Mouse (Mus musculus) stomach, embryonic 15.5 days (tissue): ENCODE measurements around the gene Tppp3. TPM values are rescaled to one million over a fixed set of nuclear protein-coding genes. Genes with fewer than 3 reads are reported as not detected.

Experiments used
- ATAC-seq: fragments of 200-750 bp; cut with Nextera tagmentation; 2 replicates; pipeline ENCODE4 v1.8.0; 2017; ENCODE audit warnings: low read depth, moderate number of reproducible peaks, moderate TSS enrichment; ENCODE audit not compliant: insufficient read depth, low FRiP score
- H3K27ac ChIP-seq: fragments of 300-500 bp; sonication (generic); 2 replicates; pipeline ENCODE4 v1.5.1; 2015; ENCODE audit warnings: mild to moderate bottlenecking, inconsistent platforms
- H3K27me3 ChIP-seq: fragments of 300-500 bp; sonication (generic); replicated peaks from 2 replicates; pipeline ENCODE4 v1.6.1; 2015; ENCODE audit warnings: inconsistent platforms
- H3K36me3 ChIP-seq: fragments of 300-500 bp; sonication (generic); 2 replicates; pipeline ENCODE4 v1.6.1; 2015; ENCODE audit warnings: inconsistent platforms
- H3K4me1 ChIP-seq: fragments of 300-500 bp; sonication (generic); 2 replicates; pipeline ENCODE4 v1.6.1; 2015; ENCODE audit warnings: inconsistent platforms
- H3K4me2 ChIP-seq: fragments of 300-500 bp; sonication (generic); 2 replicates; pipeline ENCODE4 v1.6.1; 2015; ENCODE audit warnings: mild to moderate bottlenecking, inconsistent platforms
- H3K4me3 ChIP-seq: fragments of 300-500 bp; sonication (generic); replicated peaks from 2 replicates; pipeline ENCODE4 v1.5.1; 2015; ENCODE audit warnings: inconsistent platforms
- H3K9ac ChIP-seq: fragments of 300-500 bp; sonication (generic); 2 replicates; pipeline ENCODE4 v1.6.1; 2015; ENCODE audit warnings: inconsistent platforms
- H3K9me3 ChIP-seq: fragments of 300-500 bp; sonication (generic); 2 replicates; pipeline ENCODE4 v1.6.1; 2016; ENCODE audit warnings: inconsistent platforms
- WGBS: fragments of 180-500 bp; shearing (Covaris S2); methylation state at CpG from one replicate; pipeline ENCODE4 v1.1.7; 2015; 5-methylcytosine and 5-hydroxymethylcytosine counted together
- polyA plus RNA-seq: library from polyadenylated mRNA; unstranded; fragments of >200 nt; fragmentation: Nextera tagmentation; extraction: Ambion mirVana; gene quantifications from 2 replicates; pipeline ENCODE4 v1.2.1, GENCODE M21; 2015

The Tppp3 gene
- polyA plus RNA-seq, 1 experiment from 2014 or later, result 45.5 TPM

DNA sequence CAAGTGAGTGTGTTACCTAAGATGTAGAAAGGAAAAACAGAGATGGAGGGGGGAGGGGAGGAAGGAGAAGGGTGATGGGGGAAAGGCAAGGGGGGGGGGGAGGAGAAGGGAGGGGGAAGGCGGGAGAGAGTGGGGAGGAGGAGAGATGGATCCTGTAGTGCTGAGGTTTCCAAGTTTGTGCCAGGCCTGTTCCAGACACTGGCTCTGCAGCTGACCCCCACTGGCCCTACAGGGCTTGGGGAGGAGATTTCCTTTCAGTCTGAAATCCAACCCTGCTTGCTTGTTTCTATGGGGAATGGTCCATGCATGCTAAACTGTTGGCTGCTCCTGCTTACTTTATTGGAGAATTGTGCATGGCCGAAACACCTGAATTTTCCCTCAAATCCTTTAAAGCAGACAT, 37.4 kb upstream of the Tppp3 start:
- H3K9ac ChIP-seq, result no peak overlapping the region
- no peak overlapping the region for H3K27ac ChIP-seq

GRCm38 (mm10) chr8:105506977-105507376, 35.7 kb upstream of the Tppp3 start:
- H3K9ac ChIP-seq, result no peak overlapping the region
- H3K4me2 ChIP-seq, result no peak overlapping the region
- 70% methylated on average over 6 of the region's 6 CpGs for WGBS

More for the DNA sequence above, 37.4 kb upstream of the Tppp3 start:
- ATAC-seq, result no peak
- H3K4me2 ChIP-seq, result no peak overlapping the region
- H3K9me3 ChIP-seq, result no peaks in the 10 kb centered on the region
- WGBS, result 49% methylated on average over 2 of the region's 2 CpGs
- 0 out of 2 replicates have a peak, but pooled peaks cover 6% of the 10 kb centered on the region for H3K4me1 ChIP-seq
- no peaks in the 10 kb centered on the region for H3K27me3 ChIP-seq
- no peak overlapping the region for H3K4me3 ChIP-seq
- H3K36me3 ChIP-seq, result no peaks in the 10 kb centered on the region

DNA sequence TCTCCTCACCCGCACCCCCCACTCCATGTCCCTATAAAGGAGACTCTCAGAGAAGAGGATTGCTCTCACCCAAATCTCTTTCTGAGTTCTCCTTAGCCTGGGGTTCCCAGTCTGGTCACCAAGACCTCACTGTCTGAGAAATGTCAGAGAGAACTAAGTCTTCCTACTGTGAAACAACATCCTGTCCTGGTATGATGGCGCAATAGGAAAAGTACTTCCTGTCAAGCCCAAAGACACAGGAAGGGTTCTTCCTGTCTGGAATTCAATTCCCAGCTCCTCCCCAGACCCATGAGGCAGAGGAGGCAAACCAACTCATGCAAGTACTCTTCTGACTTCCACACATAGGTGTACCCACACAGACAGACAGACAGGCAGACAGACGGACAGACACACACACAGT, 33.3 kb upstream of the Tppp3 start:
- H3K27ac ChIP-seq, result no peak overlapping the region
- 77% methylated on average over 3 of the region's 3 CpGs for WGBS

More at GRCm38 (mm10) chr8:105506977-105507376, 35.7 kb upstream of the Tppp3 start:
- H3K27ac ChIP-seq, result no peak overlapping the region
- H3K27me3 ChIP-seq, result no peaks in the 10 kb centered on the region
- H3K36me3 ChIP-seq, result no peaks in the 10 kb centered on the region
- no peaks in the 10 kb centered on the region for H3K9me3 ChIP-seq
- no peak for ATAC-seq
- H3K4me1 ChIP-seq, result 0 out of 2 replicates have a peak, but pooled peaks cover 6% of the 10 kb centered on the region
- no peak overlapping the region for H3K4me3 ChIP-seq

DNA sequence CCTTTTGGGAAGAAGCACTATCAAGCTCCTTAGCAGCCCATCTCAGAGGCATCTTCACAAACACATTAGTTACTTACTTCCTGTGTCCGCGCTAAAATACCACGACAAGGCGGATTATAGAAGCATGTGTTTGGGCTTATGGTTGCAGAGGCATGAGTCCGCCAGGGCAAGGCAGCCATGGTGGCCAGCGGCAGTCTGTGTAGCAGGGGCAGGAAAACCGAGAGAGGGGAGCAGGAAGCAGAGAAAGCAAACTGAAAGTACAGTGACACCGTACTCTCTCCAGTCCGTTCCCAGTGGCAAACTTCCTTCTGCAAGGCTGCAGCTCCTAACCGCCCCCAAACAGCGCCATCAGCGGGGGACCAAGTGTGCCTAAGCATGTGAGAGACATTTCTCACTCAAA, 28.5 kb upstream of the Tppp3 start:
- no peak overlapping the region for H3K27ac ChIP-seq
- H3K27me3 ChIP-seq, result no peaks in the 10 kb centered on the region
- no peak overlapping the region for H3K4me2 ChIP-seq
- no peaks in the 10 kb centered on the region for H3K9me3 ChIP-seq
- no peak for ATAC-seq
- no peak overlapping the region for H3K9ac ChIP-seq
- H3K36me3 ChIP-seq, result no peaks in the 10 kb centered on the region
- 0 out of 2 replicates have a peak overlapping the region, but pooled peaks have one; percentile 2 for H3K4me3 ChIP-seq
- WGBS, result 61% methylated on average over 12 of the region's 12 CpGs
- H3K4me1 ChIP-seq, result 0 out of 2 replicates have a peak, but pooled peaks cover 9% of the 10 kb centered on the region

More for the DNA sequence above, 33.3 kb upstream of the Tppp3 start:
- Histone ChIP-seq H3K9me3 (no peaks in the 10 kb centered on the region), H3K4me2 (no peak overlapping the region), H3K4me3 (no peak overlapping the region), H3K4me1 (0 out of 2 replicates have a peak, but pooled peaks cover 2% of the 10 kb centered on the region), H3K36me3 (no peaks in the 10 kb centered on the region), H3K27me3 (no peaks in the 10 kb centered on the region), H3K9ac (no peak overlapping the region)
- no peak for ATAC-seq

DNA sequence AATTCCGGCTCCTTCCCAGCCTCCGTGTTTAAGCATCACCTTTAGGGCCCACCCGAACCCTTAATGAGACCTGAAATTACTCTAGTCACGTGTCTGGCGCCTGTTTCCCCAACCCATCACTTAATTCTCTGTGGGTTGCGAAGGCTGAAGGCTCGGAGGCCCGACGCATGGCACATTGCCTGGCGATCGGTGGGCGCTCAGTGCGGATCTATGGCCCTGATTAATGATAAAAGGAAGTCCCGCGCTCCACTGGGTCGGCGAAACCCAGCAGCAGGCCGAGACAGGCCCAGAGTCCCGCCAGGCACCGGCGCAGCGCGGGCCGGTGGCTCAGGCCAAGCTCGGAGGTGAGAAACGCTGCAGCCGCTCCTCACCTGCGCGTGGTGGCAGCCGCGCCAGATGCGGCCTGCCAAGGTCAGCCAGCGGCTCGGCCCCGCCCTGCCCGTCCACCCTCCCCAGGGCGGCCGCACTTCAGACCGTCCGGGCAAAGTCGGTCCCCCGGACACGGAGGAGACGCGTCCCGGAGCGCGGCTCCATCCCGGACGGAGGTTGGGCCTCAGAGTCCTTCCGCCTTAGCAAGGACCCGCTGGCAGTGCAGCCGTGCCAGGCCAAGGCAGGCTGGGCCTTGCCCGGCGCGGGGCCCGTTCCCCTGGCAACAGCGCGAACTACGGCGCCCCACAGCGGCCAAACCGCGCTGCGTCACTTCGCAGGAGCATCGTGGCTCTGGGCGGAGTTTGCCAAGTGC, 25.3 kb upstream of the Tppp3 start, which contains the start of gene Zdhhc1:
Gene Zdhhc1, minus strand, starts transcription at position 464 of the 742 bp plus-strand sequence.
- Histone ChIP-seq H3K4me2 (peak within 1 kb of the TSS; percentile 90), H3K4me3 (peak within 1 kb of the TSS; percentile 85), H3K27ac (peak within 1 kb of the TSS; percentile 80), H3K4me1 (0 out of 2 replicates have a peak, but pooled peaks cover 11% of the 10 kb centered on the region), H3K36me3 (no peaks in the 10 kb centered on the region), H3K9ac (peak within 1 kb of the TSS; percentile 72), H3K27me3 (no peaks in the 10 kb centered on the region), H3K9me3 (no peaks in the 10 kb centered on the region)
- under 1% methylated on average over 68 of the region's 68 CpGs for WGBS
- ATAC-seq, result peak; percentile 84

DNA sequence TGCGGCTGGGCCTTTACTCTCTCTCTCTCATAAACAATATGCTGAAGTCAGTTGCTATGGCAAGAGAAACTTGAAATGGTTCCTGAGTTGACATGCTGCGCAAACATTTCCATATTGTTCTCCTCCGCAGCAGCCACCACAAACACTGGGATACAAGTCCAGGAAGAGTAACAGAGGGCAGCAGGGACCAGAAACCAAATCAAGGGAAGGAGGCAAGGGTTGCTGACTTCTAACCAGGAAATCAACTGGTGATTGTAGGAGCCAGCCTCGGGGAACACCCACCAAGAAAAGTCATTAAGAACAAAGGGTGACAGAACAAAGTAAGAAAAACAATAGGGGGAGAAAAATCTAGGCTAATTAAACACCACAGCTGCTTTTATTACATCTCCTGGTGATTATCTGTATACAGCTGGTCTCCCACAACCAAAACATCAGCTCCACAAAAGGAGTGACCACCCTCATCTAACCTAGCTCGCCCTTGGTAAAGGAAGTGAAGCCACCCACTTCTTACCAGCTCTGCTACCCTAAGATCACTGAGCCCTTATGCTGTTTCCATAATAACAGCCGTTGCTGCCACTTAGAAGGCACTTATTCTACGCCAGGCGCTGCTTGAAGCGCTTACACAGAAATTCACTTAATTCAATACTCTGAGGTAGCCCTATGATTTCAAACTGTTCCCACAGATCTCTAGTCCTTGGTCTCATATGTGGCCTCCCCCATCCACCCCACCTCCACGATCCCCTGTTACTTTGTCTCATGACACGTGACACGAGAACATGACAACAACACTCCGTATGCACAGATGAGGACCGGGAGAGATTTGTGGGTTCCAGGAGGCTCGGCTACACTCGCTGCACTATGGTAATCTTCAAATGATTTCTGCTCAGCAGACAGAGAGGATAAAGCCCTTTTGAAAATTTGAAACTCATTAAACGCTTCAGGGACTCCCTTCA, 24.3 kb upstream of the Tppp3 start:
- H3K9ac ChIP-seq, result peak overlapping the region; percentile 72
- H3K4me3 ChIP-seq, result peak overlapping the region; percentile 85
- H3K4me2 ChIP-seq, result peak overlapping the region; percentile 90
- H3K9me3 ChIP-seq, result no peaks in the 10 kb centered on the region
- no peaks in the 10 kb centered on the region for H3K36me3 ChIP-seq
- 39% methylated on average over 17 of the region's 17 CpGs for WGBS
- ATAC-seq, result no peak
- no peaks in the 10 kb centered on the region for H3K27me3 ChIP-seq
- H3K27ac ChIP-seq, result peak overlapping the region; percentile 80; the same call in 1 of the 2 replicates
- H3K4me1 ChIP-seq, result 0 out of 2 replicates have a peak, but pooled peaks cover 11% of the 10 kb centered on the region

- Histone ChIP-seq H3K4me1 (0 out of 2 replicates have a peak, but pooled peaks cover 11% of the 10 kb centered on the region), H3K4me2 (0 out of 2 replicates have a peak overlapping the region, but pooled peaks have one; percentile 11), H3K27ac (peak overlapping the region; percentile 58), H3K4me3 (no peak overlapping the region), H3K36me3 (no peaks in the 10 kb centered on the region), H3K27me3 (no peaks in the 10 kb centered on the region), H3K9ac (no peak overlapping the region), H3K9me3 (no peaks in the 10 kb centered on the region)
- WGBS, result 71% methylated on average over 3 of the region's 3 CpGs
- ATAC-seq, result no peak
Observed at GRCm38 (mm10) chr8:105494566-105494965, 23.2 kb upstream of the Tppp3 start.

GRCm38 (mm10) chr8:105493495-105493894, 22.2 kb upstream of the Tppp3 start:
- Histone ChIP-seq H3K4me2 (no peak overlapping the region), H3K9ac (no peak overlapping the region), H3K27ac (no peak overlapping the region), H3K4me1 (0 out of 2 replicates have a peak, but pooled peaks cover 11% of the 10 kb centered on the region), H3K9me3 (no peaks in the 10 kb centered on the region), H3K27me3 (no peaks in the 10 kb centered on the region), H3K4me3 (no peak overlapping the region), H3K36me3 (no peaks in the 10 kb centered on the region)
- 29% methylated on average over 3 of the region's 3 CpGs for WGBS
- ATAC-seq, result no peak

GRCm38 (mm10) chr8:105489281-105489680, 18.0 kb upstream of the Tppp3 start:
- no peak for ATAC-seq
- Histone ChIP-seq H3K27ac (no peak overlapping the region), H3K36me3 (no peaks in the 10 kb centered on the region), H3K9me3 (no peaks in the 10 kb centered on the region), H3K27me3 (no peaks in the 10 kb centered on the region), H3K4me2 (no peak overlapping the region), H3K4me1 (no peaks in the 10 kb centered on the region), H3K9ac (no peak overlapping the region), H3K4me3 (no peak overlapping the region)
- 45% methylated on average over 1 of the region's 1 CpGs for WGBS

- Histone ChIP-seq H3K27ac (no peak overlapping the region), H3K36me3 (0 out of 2 replicates have a peak, but pooled peaks cover 1% of the 10 kb centered on the region), H3K9me3 (no peaks in the 10 kb centered on the region), H3K4me3 (no peak overlapping the region), H3K4me2 (no peak overlapping the region), H3K9ac (no peak overlapping the region), H3K4me1 (no peaks in the 10 kb centered on the region), H3K27me3 (no peaks in the 10 kb centered on the region)
- ATAC-seq, result no peak
- 71% methylated on average over 3 of the region's 3 CpGs for WGBS
Observed at GRCm38 (mm10) chr8:105488082-105488481, 16.8 kb upstream of the Tppp3 start.

- 0 out of 2 replicates have a peak, but pooled peaks cover 3% of the 10 kb centered on the region for H3K36me3 ChIP-seq
- no peak overlapping the region for H3K27ac ChIP-seq
Observed at GRCm38 (mm10) chr8:105484392-105484791, 13.1 kb upstream of the Tppp3 start.

More at GRCm38 (mm10) chr8:105484392-105484791, 13.1 kb upstream of the Tppp3 start:
- no peak overlapping the region for H3K9ac ChIP-seq
- no peak overlapping the region for H3K4me3 ChIP-seq
- H3K4me1 ChIP-seq, result 0 out of 2 replicates have a peak, but pooled peaks cover 2% of the 10 kb centered on the region
- no peak overlapping the region for H3K4me2 ChIP-seq
- ATAC-seq, result no peak
- WGBS, result 37% methylated on average over 2 of the region's 2 CpGs
- no peaks in the 10 kb centered on the region for H3K9me3 ChIP-seq
- H3K27me3 ChIP-seq, result no peaks in the 10 kb centered on the region
